Mouse (Mus musculus) CH12F3 (cell line): Measurements from ENCODE around the gene Dus4l.

Source experiments
- in situ Hi-C: fragments of 300-500 bp; cut with MboI; formaldehyde crosslinking; loops from 2 replicates; pipeline ENCODE4 v1.14.3; 2020; ENCODE audit warnings: low sequenced_read_pairs

Dus4l gene

GRCm38 (mm10) chr12:31594296-31594695, 60.3 kb downstream of the Dus4l start:
- in situ Hi-C loops = no loop called here

- in situ Hi-C loops = no loop called here
These were observed 62.6 kb downstream of the Dus4l start for GRCm38 (mm10) chr12:31592011-31592410.
